Mouse (Mus musculus) testis, adult 2 months (tissue): ENCODE data around the gene Aacs.

Source experiments
- CTCF ChIP-seq: fragments of 200-500 bp; IDR thresholded peaks from 2 replicates; pipeline ENCODE4 v1.5.1; 2012; ENCODE audit warnings: low read depth, mild to moderate bottlenecking, inconsistent platforms, low read length, moderate library complexity; ENCODE audit not compliant: control insufficient read depth, insufficient read depth, insufficient replicate concordance
- POLR2A ChIP-seq: fragments of 200-500 bp; IDR thresholded peaks from 2 replicates; pipeline ENCODE4 v1.6.1; 2012; ENCODE audit warnings: low read depth, mild to moderate bottlenecking, inconsistent platforms, low read length, moderate library complexity; ENCODE audit not compliant: control insufficient read depth

- TF ChIP-seq CTCF (no peak), POLR2A (no peak)
Observed at GRCm38 (mm10) chr5:125485031-125485778, 9.6 kb downstream of the Aacs start.
